Mouse (Mus musculus): Measurements from ENCODE around the gene Psmd8. TPM values are rescaled to one million over a fixed set of nuclear protein-coding genes. Genes with fewer than 3 reads are reported as not detected.
"Not testable (repeated sequence)": the region's sequence is repeated elsewhere in the genome, so short reads cannot be mapped to it uniquely, and the experiment has no call there.

Gene Psmd8
- 100 to 1,000 TPM; 162 to 164 TPM for total RNA-seq (2021)

- peak; percentile 98 for DNase-seq
- intact Hi-C loops (cut with DNase I) = no loop called here
These were observed at the start of gene Psmd8 for GRCm38 (mm10) chr7:29180077-29180853. Gene Psmd8, minus strand, starts transcription at chr7:29180701.

GRCm38 (mm10) chr7:29228202-29228601 lies 47.7 kb upstream of the Psmd8 start:
- intact Hi-C loops (cut with DNase I) = no loop called here
- DNase-seq = no peak

DNA sequence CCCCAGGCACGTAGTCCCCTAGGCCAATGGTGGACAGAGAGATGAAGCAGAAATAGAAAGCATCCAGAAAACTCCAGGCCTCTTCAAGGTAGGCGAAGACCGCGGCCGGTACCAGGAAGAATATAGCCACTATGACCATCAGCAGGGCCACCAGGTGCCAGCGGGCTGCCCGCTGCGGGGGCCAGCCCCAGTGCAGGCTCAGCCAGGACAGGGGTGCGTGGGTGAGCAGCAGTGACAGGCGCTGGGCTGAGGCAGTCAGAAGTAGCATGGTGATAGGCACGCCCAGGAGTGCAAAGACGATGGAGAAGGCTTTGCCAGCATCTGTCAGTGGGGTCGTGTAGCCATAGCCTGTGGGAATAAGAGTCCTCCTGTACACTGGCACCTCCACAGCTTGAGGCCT lies 45.0 kb upstream of the Psmd8 start:
- no peak for DNase-seq
- intact Hi-C loops (cut with DNase I) = no loop called here

- intact Hi-C loops (cut with DNase I) = no loop called here
These were observed 44.4 kb upstream of the Psmd8 start for GRCm38 (mm10) chr7:29224756-29225394.

GRCm38 (mm10) chr7:29214846-29215245 lies 34.3 kb upstream of the Psmd8 start:
- no peak for DNase-seq
- intact Hi-C loops (cut with DNase I) = no loop called here

More at GRCm38 (mm10) chr7:29224756-29225394, 44.4 kb upstream of the Psmd8 start:
- DNase-seq = no peak

- intact Hi-C loops (cut with DNase I) = no loop called here
- no peak for DNase-seq
These were observed 33.7 kb upstream of the Psmd8 start for GRCm38 (mm10) chr7:29214236-29214635.

DNA sequence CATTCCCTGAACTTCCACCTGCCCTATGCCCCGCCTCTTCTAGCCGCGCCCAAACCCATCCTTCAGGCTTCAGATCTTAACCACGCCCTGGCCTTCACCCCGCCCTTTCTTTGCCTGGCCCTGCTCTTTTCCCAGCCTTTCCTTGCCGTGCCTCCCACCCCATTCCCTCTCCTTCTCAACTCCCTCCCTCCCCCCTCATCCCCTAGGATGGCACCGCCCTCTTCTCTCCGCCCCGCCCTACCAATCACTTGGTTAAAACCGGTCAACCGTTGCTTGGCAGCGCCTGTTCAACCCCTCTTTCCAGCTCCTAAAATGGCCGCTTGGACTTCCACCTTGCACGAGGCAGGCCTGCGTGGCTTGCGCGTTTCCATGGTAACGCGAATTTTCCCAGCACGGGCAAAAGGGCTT lies 33.2 kb upstream of the Psmd8 start, which contains the start of gene Catsperg1:
Catsperg1 (minus strand) TSS at position 361 of the 408 bp plus-strand sequence.
- intact Hi-C loops (cut with DNase I) = no loop called here
- DNase-seq = peak; percentile 66

- intact Hi-C loops (cut with DNase I); DNase-seq: not testable (repeated sequence)
These were observed 32.5 kb upstream of the Psmd8 start for GRCm38 (mm10) chr7:29212775-29213560.

- intact Hi-C loops (cut with DNase I) = no loop called here
- DNase-seq = no peak
These were observed 31.8 kb upstream of the Psmd8 start for GRCm38 (mm10) chr7:29212199-29212765.

- peak; percentile 62 for DNase-seq
- intact Hi-C loops (cut with DNase I) = no loop called here
These were observed 31.1 kb upstream of the Psmd8 start for GRCm38 (mm10) chr7:29211415-29212198.

DNA sequence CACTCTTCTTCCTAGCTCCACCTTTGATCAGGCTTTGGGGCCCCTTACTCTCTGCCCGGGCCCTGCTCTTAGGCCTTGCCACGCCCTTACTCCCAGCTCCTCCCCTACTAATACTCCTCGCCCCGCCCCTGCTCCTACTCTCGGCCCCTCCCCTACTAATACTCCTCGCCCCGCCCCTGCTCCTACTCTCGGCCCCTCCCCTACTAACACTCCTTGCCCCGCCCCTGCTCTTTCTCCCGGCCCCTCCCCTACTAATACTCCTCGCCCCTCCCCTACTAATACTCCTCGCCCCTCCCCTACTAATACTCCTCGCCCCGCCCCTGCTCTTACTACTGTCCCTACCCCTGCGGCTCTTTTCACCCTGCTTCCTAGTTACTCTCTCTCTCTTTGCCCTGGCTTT lies 30.5 kb upstream of the Psmd8 start:
- peak; percentile 26 for DNase-seq
- intact Hi-C loops (cut with DNase I) = not testable (repeated sequence)

GRCm38 (mm10) chr7:29202577-29202976 lies 22.1 kb upstream of the Psmd8 start:
- intact Hi-C loops (cut with DNase I) = no loop called here

DNA sequence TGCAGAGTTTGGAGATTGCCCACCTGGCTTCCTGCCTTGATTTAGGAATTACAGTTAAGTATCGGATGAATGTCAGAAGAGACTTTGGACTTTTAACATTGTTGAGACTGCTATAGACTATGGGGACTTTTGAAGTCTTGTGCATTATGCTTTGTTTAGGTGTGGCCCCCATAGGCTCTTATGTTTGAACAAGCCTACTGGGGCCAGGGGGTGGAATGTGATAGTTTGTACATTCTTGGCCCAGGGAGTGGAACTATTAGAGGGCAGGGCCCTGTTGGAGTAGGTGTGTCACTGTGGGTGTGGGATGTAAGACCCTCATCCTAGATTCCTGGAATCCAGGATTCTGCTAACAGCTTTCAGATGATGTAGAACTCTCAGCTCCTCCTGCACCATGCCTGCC lies 13.7 kb upstream of the Psmd8 start:
- DNase-seq; intact Hi-C loops (cut with DNase I): not testable (repeated sequence)

More at GRCm38 (mm10) chr7:29202577-29202976, 22.1 kb upstream of the Psmd8 start:
- DNase-seq = no peak

DNA sequence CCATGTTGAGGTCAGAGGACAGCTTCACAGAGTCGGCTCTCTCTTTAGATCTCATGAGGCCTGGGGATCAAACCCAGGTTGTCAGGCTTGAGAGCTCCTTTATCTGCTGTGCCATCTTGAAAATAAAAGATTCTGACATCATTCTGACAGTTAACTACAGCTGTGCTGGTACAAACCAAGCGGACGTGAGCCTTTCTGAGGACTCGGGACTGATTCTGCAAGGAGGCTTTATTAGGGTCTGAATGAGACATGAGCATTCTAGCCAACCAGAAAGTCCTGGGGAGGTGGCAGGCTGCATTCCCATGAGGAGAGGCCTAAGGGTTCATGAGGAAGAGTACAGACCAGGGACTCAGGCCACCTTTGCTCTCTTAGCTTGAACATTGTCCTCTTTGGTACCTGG lies 822 bp upstream of the Psmd8 start:
- DNase-seq; intact Hi-C loops (cut with DNase I): not testable (repeated sequence)

DNA sequence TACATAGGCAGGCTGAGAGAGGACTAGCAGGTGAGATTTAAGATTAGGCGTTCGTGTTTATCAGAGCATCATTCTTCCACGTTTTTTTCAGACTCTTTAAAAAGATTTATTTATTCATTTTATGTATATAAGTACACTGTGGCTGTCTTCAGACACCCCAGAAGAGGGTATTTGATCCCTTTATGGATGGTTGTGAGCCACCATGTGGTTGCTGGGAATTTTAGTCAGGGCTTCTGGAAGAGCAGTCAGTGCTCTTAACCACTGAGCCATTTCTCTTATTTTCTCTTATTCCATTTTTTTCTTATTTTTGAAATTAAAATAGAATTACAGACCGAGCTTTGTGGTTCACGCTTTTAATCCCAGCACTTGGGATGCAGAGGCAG lies 344 bp upstream of the Psmd8 start:
- intact Hi-C loops (cut with DNase I) = no loop called here
- DNase-seq = no peak

- DNase-seq = no peak
- intact Hi-C loops (cut with DNase I) = no loop called here
These were observed 1.2 kb downstream of the Psmd8 start for GRCm38 (mm10) chr7:29179323-29179722.

GRCm38 (mm10) chr7:29178106-29178505 lies 2.4 kb downstream of the Psmd8 start:
- intact Hi-C loops (cut with DNase I) = no loop called here
- DNase-seq = no peak

- intact Hi-C loops (cut with DNase I) = loop anchor here (5.0 kb wide), 1 partner anchor 130 kb away; the partner anchor contains the start of gene Dpf1
- no peak for DNase-seq
These were observed 8.0 kb downstream of the Psmd8 start for GRCm38 (mm10) chr7:29172390-29173016.

- intact Hi-C loops (cut with DNase I) = loop anchor here (5.0 kb wide), 1 partner anchor 131 kb away; the partner anchor contains the start of gene Dpf1
- no peak for DNase-seq
These were observed 8.9 kb downstream of the Psmd8 start for GRCm38 (mm10) chr7:29171562-29172097.
